Mouse (Mus musculus): ENCODE results near the gene Pacs2. TPM values are rescaled to one million over a fixed set of nuclear protein-coding genes. Genes with fewer than 3 reads are reported as not detected.

Gene Pacs2
- polyA plus RNA-seq, 1 experiment from 2014 or later = 30.5 TPM

- H3K4me1 ChIP-seq = no peaks in the 10 kb centered on the region
- peaks cover 84% of the 10 kb centered on the region for H3K36me3 ChIP-seq
- H3K27ac ChIP-seq = no peak overlapping the region
- no peaks in the 10 kb centered on the region for H3K27me3 ChIP-seq (replicated peaks)
- no peaks in the 10 kb centered on the region for H3K9me3 ChIP-seq
- H3K9ac ChIP-seq = no peak overlapping the region
- H3K4me3 ChIP-seq = no peak overlapping the region
- 76% methylated on average over 9 of the region's 9 CpGs for WGBS
- no peak for ATAC-seq (ENCODE audit: low FRiP score, low read depth)
- H3K4me2 ChIP-seq (replicated peaks) = no peak overlapping the region
These were observed 37.5 kb downstream of the Pacs2 start for GRCm38 (mm10) chr12:113051628-113052403.

DNA sequence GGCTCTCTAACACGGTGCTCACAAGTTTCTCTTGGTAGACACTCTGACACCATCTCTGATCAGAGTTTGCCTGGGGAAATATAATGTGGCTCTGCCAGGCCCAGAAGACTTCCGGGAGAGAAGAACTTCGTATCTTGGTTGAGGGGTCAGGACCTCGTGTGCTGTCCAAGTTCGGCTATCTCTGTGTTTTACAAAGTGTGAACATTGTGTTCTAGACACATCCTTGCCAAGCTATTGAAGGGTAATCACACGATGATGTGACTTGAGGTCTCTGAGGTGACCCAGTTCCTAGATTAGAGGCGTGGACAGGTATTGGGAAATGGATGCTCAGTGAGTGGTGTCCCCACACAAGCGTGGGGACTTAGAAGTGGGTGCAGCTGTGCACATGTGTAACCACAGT is 41.8 kb downstream of the Pacs2 start:
- H3K4me1 ChIP-seq = no peaks in the 10 kb centered on the region
- H3K27me3 ChIP-seq (replicated peaks) = no peaks in the 10 kb centered on the region
- H3K9me3 ChIP-seq = no peaks in the 10 kb centered on the region
- no peak overlapping the region for H3K9ac ChIP-seq
- ATAC-seq (ENCODE audit: low FRiP score, low read depth) = no peak
- H3K36me3 ChIP-seq = peaks cover 88% of the 10 kb centered on the region
- H3K27ac ChIP-seq = no peak overlapping the region
- 93% methylated on average over 8 of the region's 8 CpGs for WGBS
- H3K4me2 ChIP-seq (replicated peaks) = no peak overlapping the region
- no peak overlapping the region for H3K4me3 ChIP-seq

DNA sequence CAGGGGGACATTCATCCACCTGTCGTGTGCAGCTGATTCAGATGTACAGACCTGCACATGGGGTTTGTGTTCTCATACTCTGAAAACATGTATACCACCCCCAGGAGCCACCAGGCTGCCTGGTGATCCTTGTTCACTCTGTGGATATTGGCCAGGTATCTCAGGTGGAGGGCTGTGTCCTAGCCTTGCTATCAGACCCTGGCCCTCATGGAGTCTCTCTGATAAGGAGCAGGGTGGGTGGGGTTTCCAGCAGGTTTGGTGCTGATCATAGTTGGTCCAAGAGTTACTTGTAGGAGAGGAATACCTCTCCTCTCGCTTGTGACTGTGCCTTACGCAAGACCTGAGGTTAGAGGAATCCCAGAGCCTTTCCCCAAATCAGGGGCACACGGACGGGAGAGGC is 45.9 kb downstream of the Pacs2 start:
- H3K4me2 ChIP-seq (replicated peaks) = no peak overlapping the region
- no peak for ATAC-seq (ENCODE audit: low FRiP score, low read depth)
- no peaks in the 10 kb centered on the region for H3K4me1 ChIP-seq
- no peak overlapping the region for H3K4me3 ChIP-seq
- 92% methylated on average over 5 of the region's 5 CpGs for WGBS
- no peaks in the 10 kb centered on the region for H3K27me3 ChIP-seq (replicated peaks)
- H3K9me3 ChIP-seq = no peaks in the 10 kb centered on the region
- no peak overlapping the region for H3K27ac ChIP-seq
- peaks cover 91% of the 10 kb centered on the region for H3K36me3 ChIP-seq
- no peak overlapping the region for H3K9ac ChIP-seq

DNA sequence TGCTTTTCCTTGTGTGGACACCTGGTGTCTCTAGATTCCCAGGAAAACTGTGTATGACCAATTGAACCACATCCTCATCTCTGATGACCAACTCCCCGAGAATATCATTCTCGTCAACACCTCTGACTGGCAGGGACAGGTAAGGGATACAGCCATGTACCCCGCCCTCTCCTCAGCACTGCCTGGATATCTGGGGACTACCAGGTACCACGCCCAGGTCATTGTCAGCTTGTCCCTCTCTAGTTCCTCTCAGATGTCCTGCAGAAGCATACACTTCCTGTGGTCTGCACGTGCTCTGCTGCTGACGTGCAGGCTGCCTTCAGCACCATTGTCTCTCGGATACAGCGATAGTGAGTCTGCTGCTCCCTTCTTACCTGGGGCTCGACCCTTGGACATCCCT is 47.3 kb downstream of the Pacs2 start:
- no peaks in the 10 kb centered on the region for H3K4me1 ChIP-seq
- ATAC-seq (ENCODE audit: low FRiP score, low read depth) = no peak
- no peaks in the 10 kb centered on the region for H3K27me3 ChIP-seq (replicated peaks)
- H3K9me3 ChIP-seq = no peaks in the 10 kb centered on the region
- H3K4me2 ChIP-seq (replicated peaks) = no peak overlapping the region
- H3K36me3 ChIP-seq = peaks cover 97% of the 10 kb centered on the region
- H3K9ac ChIP-seq = no peak overlapping the region
- WGBS = 93% methylated on average over 9 of the region's 9 CpGs
- no peak overlapping the region for H3K27ac ChIP-seq
- H3K4me3 ChIP-seq = no peak overlapping the region

- Histone ChIP-seq H3K36me3 (peaks cover 95% of the 10 kb centered on the region), H3K27ac (no peak overlapping the region), H3K9ac (no peak overlapping the region), H3K27me3 (replicated peaks) (no peaks in the 10 kb centered on the region), H3K9me3 (no peaks in the 10 kb centered on the region), H3K4me3 (no peak overlapping the region), H3K4me2 (replicated peaks) (no peak overlapping the region), H3K4me1 (no peaks in the 10 kb centered on the region)
- ATAC-seq (ENCODE audit: low FRiP score, low read depth) = no peak
- 84% methylated on average over 9 of the region's 10 CpGs for WGBS
These were observed 47.9 kb downstream of the Pacs2 start for GRCm38 (mm10) chr12:113062201-113062600.

GRCm38 (mm10) chr12:113063700-113064099 is 49.4 kb downstream of the Pacs2 start:
- H3K36me3 ChIP-seq = peaks cover 90% of the 10 kb centered on the region

GRCm38 (mm10) chr12:113068002-113068401 is 53.7 kb downstream of the Pacs2 start:
- Histone ChIP-seq H3K9ac (no peak overlapping the region), H3K4me3 (no peak overlapping the region), H3K36me3 (peaks cover 82% of the 10 kb centered on the region), H3K9me3 (no peaks in the 10 kb centered on the region), H3K4me1 (no peaks in the 10 kb centered on the region), H3K4me2 (replicated peaks) (no peak overlapping the region), H3K27me3 (replicated peaks) (no peaks in the 10 kb centered on the region), H3K27ac (no peak overlapping the region)
- WGBS = 89% methylated on average over 7 of the region's 7 CpGs
- ATAC-seq (ENCODE audit: low FRiP score, low read depth) = no peak

More at GRCm38 (mm10) chr12:113063700-113064099, 49.4 kb downstream of the Pacs2 start:
- no peak for ATAC-seq (ENCODE audit: low FRiP score, low read depth)
- no peak overlapping the region for H3K9ac ChIP-seq
- no peak overlapping the region for H3K27ac ChIP-seq
- 94% methylated on average over 7 of the region's 7 CpGs for WGBS
- no peak overlapping the region for H3K4me2 ChIP-seq (replicated peaks)
- H3K9me3 ChIP-seq = no peaks in the 10 kb centered on the region
- H3K4me1 ChIP-seq = no peaks in the 10 kb centered on the region
- H3K27me3 ChIP-seq (replicated peaks) = no peaks in the 10 kb centered on the region
- no peak overlapping the region for H3K4me3 ChIP-seq

DNA sequence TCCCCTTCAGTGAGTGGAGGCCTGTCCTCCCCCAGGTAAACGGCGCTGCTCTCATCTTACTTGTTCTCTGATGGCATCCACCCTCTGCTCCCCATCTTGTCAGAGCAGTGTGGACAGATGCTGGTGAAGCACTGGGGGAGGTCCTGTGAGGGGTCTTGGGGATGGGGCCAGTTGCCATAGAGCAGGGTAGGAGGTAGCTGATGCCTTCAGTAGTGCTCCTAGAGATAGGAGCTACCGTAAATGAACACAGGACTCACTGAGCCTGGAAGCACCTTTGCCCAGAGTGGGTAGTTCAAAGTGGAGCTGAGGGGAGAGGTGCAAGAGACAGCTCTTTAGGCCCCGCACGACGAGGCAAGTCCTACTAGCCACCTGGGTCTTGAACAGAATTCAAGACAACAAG is 55.1 kb downstream of the Pacs2 start:
- no peaks in the 10 kb centered on the region for H3K27me3 ChIP-seq (replicated peaks)
- ATAC-seq (ENCODE audit: low FRiP score, low read depth) = no peak
- peaks cover 68% of the 10 kb centered on the region for H3K36me3 ChIP-seq

GRCm38 (mm10) chr12:113071321-113071720 is 57.0 kb downstream of the Pacs2 start:
- no peaks in the 10 kb centered on the region for H3K27me3 ChIP-seq (replicated peaks)
- no peak for ATAC-seq (ENCODE audit: low FRiP score, low read depth)
- no peak overlapping the region for H3K4me2 ChIP-seq (replicated peaks)
- peaks cover 21% of the 10 kb centered on the region for H3K4me1 ChIP-seq
- H3K9me3 ChIP-seq = no peaks in the 10 kb centered on the region
- no peak overlapping the region for H3K9ac ChIP-seq
- H3K4me3 ChIP-seq = no peak overlapping the region
- peaks cover 51% of the 10 kb centered on the region for H3K36me3 ChIP-seq
- no peak overlapping the region for H3K27ac ChIP-seq
- WGBS = 91% methylated on average over 6 of the region's 6 CpGs

More for the DNA sequence above, 55.1 kb downstream of the Pacs2 start:
- Histone ChIP-seq H3K4me2 (replicated peaks) (no peak overlapping the region), H3K4me1 (peaks cover 9% of the 10 kb centered on the region), H3K9me3 (no peaks in the 10 kb centered on the region), H3K9ac (no peak overlapping the region), H3K4me3 (no peak overlapping the region), H3K27ac (no peak overlapping the region)
- WGBS = 95% methylated on average over 6 of the region's 6 CpGs

GRCm38 (mm10) chr12:113071827-113072226 is 57.5 kb downstream of the Pacs2 start:
- WGBS = 87% methylated on average over 6 of the region's 6 CpGs
- Histone ChIP-seq H3K36me3 (peaks cover 46% of the 10 kb centered on the region), H3K9ac (no peak overlapping the region), H3K27me3 (replicated peaks) (no peaks in the 10 kb centered on the region), H3K4me3 (no peak overlapping the region), H3K9me3 (no peaks in the 10 kb centered on the region), H3K4me1 (peaks cover 21% of the 10 kb centered on the region), H3K27ac (no peak overlapping the region), H3K4me2 (replicated peaks) (no peak overlapping the region)
- ATAC-seq (ENCODE audit: low FRiP score, low read depth) = no peak

DNA sequence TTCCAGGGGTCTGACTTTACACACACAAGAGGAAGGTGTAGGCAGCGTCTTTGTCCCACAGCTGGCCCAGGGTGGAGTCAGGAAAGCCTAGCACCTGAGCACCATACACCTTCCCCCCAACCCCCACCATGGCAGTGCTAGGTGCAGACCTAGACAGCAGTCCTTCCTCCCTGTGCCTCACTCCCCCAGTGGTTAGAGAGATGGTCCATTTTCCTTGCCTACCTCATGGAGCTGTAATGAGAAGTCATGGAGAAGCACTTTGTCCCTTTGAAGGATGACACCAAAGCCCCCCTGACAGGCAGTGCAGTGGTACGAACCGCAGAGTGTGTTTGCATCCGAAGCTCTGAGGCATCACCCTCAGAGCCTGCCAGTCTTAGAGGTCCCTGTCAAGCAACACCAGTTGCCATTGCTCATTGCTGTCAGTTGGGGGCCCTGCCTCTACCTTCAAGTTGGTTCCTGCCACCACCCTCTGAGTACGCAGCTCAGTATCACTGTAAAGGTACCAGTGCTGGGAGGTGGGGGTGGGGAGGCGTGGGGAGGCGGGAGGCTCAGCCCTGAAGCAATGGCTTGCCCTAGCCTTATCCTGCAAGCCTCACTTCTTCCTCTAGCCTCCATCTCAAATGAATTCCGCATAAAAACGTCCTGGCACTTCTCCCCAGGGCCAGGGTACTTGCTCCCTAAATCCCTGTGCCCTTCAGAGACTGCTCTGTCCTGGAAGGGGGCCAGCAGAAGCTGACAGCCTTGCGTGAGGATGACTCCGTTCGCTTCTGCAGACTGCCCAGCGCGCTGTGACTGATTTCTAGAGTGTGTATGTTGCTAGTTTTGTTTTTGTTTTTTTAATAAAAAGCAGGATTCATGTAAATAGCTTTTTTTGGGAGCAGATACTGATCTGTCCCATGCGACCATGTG is 59.4 kb downstream of the Pacs2 start:
- H3K4me3 ChIP-seq = peak overlapping the region; percentile 42; the same call in 1 of the 2 replicates
- H3K27ac ChIP-seq = peak overlapping the region; percentile 75; the same call in 1 of the 2 replicates
- no peaks in the 10 kb centered on the region for H3K9me3 ChIP-seq
- peak overlapping the region; percentile 90 for H3K4me2 ChIP-seq (replicated peaks)
- peak; percentile 54 for ATAC-seq (ENCODE audit: low FRiP score, low read depth)
- no peaks in the 10 kb centered on the region for H3K27me3 ChIP-seq (replicated peaks)
- WGBS = 14% methylated on average over 15 of the region's 15 CpGs
- peaks cover 21% of the 10 kb centered on the region for H3K4me1 ChIP-seq
- H3K36me3 ChIP-seq = peaks cover 35% of the 10 kb centered on the region
- peak overlapping the region; percentile 68 for H3K9ac ChIP-seq

- peak; percentile 90 for ATAC-seq (ENCODE audit: low FRiP score, low read depth)
- WGBS = 3% methylated on average over 32 of the region's 32 CpGs
These were observed 60.2 kb downstream of the Pacs2 start, which contains the start of gene Tex22 for GRCm38 (mm10) chr12:113074329-113075062. Gene Tex22, plus strand, starts transcription at chr12:113074502.

More at GRCm38 (mm10) chr12:113074329-113075062, 60.2 kb downstream of the Pacs2 start, which contains the start of gene Tex22:
- Histone ChIP-seq H3K4me3 (peak within 1 kb of the TSS; percentile 42), H3K9me3 (no peaks in the 10 kb centered on the region), H3K27ac (peak within 1 kb of the TSS; percentile 75), H3K36me3 (peaks cover 26% of the 10 kb centered on the region), H3K4me1 (peaks cover 21% of the 10 kb centered on the region), H3K9ac (peak within 1 kb of the TSS; percentile 68), H3K4me2 (replicated peaks) (peak within 1 kb of the TSS; percentile 90), H3K27me3 (replicated peaks) (no peaks in the 10 kb centered on the region)
